Mouse (Mus musculus): Measurements from ENCODE around the gene Traf3ip2. TPM values are rescaled to one million over a fixed set of nuclear protein-coding genes. Genes with fewer than 3 reads are reported as not detected.

The Traf3ip2 gene
- total and polyA plus RNA-seq, 2 experiments = 0.74 to 4.4 TPM

- Histone ChIP-seq H3K4me3 (ENCODE audit: insufficient read depth, low read depth, low read length) (no peak overlapping the region), H3K4me1 (ENCODE audit: control insufficient read depth, insufficient read depth, low read length) (no peaks in the 10 kb centered on the region), H3K36me3 (ENCODE audit: control insufficient read depth, insufficient read depth, low read length) (no peaks in the 10 kb centered on the region), H3K9ac (ENCODE audit: low read depth, low read length) (no peak overlapping the region), H3K27ac (replicated peaks; ENCODE audit: insufficient read depth, low read depth, low read length) (no peak overlapping the region), H3K27me3 (ENCODE audit: control insufficient read depth, insufficient read depth, low read length) (no peaks in the 10 kb centered on the region; the same call in 1 of the 2 replicates), H3K79me2 (ENCODE audit: control insufficient read depth, insufficient read depth, low read length) (no peaks in the 10 kb centered on the region)
- DNase-seq (ENCODE audit: extremely low read depth, low read depth, low spot score) = no peak
- WGBS = 98% methylated on average over 1 of the region's 1 CpGs
- TF ChIP-seq CTCF (IDR thresholded peaks at IDR 0.05; ENCODE audit: low read depth, low read length) (no peak), POLR2A (IDR thresholded peaks at IDR 0.05; ENCODE audit: extremely low read depth, insufficient read depth, low read length) (no peak)
Observed at GRCm38 (mm10) chr10:39606434-39606833, 6.3 kb upstream of the Traf3ip2 start.

- H3K27me3 ChIP-seq (ENCODE audit: control insufficient read depth, insufficient read depth, low read length) = no peaks in the 10 kb centered on the region; the same call in 1 of the 2 replicates
- H3K79me2 ChIP-seq (ENCODE audit: control insufficient read depth, insufficient read depth, low read length) = no peaks in the 10 kb centered on the region; the same call in 1 of the 2 replicates
- no peak for DNase-seq (ENCODE audit: extremely low read depth, low read depth, low spot score)
- H3K27ac ChIP-seq (replicated peaks; ENCODE audit: insufficient read depth, low read depth, low read length) = 0 out of 2 replicates have a peak overlapping the region, but pooled peaks have one; percentile 14
- 81% methylated on average over 3 of the region's 3 CpGs for WGBS
- H3K36me3 ChIP-seq (ENCODE audit: control insufficient read depth, insufficient read depth, low read length) = no peaks in the 10 kb centered on the region
- TF ChIP-seq POLR2A (IDR thresholded peaks at IDR 0.05; ENCODE audit: extremely low read depth, insufficient read depth, low read length) (no peak), CTCF (IDR thresholded peaks at IDR 0.05; ENCODE audit: low read depth, low read length) (no peak)
- H3K4me1 ChIP-seq (ENCODE audit: control insufficient read depth, insufficient read depth, low read length) = peaks cover 15% of the 10 kb centered on the region
- no peak overlapping the region for H3K9ac ChIP-seq (ENCODE audit: low read depth, low read length)
- H3K4me3 ChIP-seq (ENCODE audit: insufficient read depth, low read depth, low read length) = no peak overlapping the region
Observed at GRCm38 (mm10) chr10:39611234-39611633, 1.5 kb upstream of the Traf3ip2 start.

- Histone ChIP-seq H3K4me1 (ENCODE audit: control insufficient read depth, insufficient read depth, low read length) (peaks cover 21% of the 10 kb centered on the region), H3K9ac (ENCODE audit: low read depth, low read length) (no peak overlapping the region), H3K27me3 (ENCODE audit: control insufficient read depth, insufficient read depth, low read length) (no peaks in the 10 kb centered on the region; the same call in 1 of the 2 replicates), H3K27ac (replicated peaks; ENCODE audit: insufficient read depth, low read depth, low read length) (peak overlapping the region; percentile 23; the same call in 1 of the 2 replicates), H3K4me3 (ENCODE audit: insufficient read depth, low read depth, low read length) (no peak overlapping the region), H3K36me3 (ENCODE audit: control insufficient read depth, insufficient read depth, low read length) (no peaks in the 10 kb centered on the region), H3K79me2 (ENCODE audit: control insufficient read depth, insufficient read depth, low read length) (no peaks in the 10 kb centered on the region; the same call in 1 of the 2 replicates)
- WGBS = 26% methylated on average over 2 of the region's 2 CpGs
- peak; percentile 44 for DNase-seq (ENCODE audit: extremely low read depth, low read depth, low spot score)
- TF ChIP-seq CTCF (IDR thresholded peaks at IDR 0.05; ENCODE audit: low read depth, low read length) (no peak), POLR2A (IDR thresholded peaks at IDR 0.05; ENCODE audit: extremely low read depth, insufficient read depth, low read length) (no peak)
Observed at GRCm38 (mm10) chr10:39612131-39612530, 603 bp upstream of the Traf3ip2 start.

GRCm38 (mm10) chr10:39612989-39613831 is 476 bp downstream of the Traf3ip2 start:
- peak; percentile 92 for DNase-seq (ENCODE audit: extremely low read depth, low read depth, low spot score)
- Histone ChIP-seq H3K9ac (ENCODE audit: low read depth, low read length) (peak overlapping the region; percentile 81), H3K4me1 (ENCODE audit: control insufficient read depth, insufficient read depth, low read length) (peaks cover 21% of the 10 kb centered on the region), H3K4me3 (ENCODE audit: insufficient read depth, low read depth, low read length) (peak overlapping the region; percentile 77), H3K36me3 (ENCODE audit: control insufficient read depth, insufficient read depth, low read length) (no peaks in the 10 kb centered on the region), H3K79me2 (ENCODE audit: control insufficient read depth, insufficient read depth, low read length) (peaks cover 5% of the 10 kb centered on the region; the same call in 1 of the 2 replicates), H3K27ac (replicated peaks; ENCODE audit: insufficient read depth, low read depth, low read length) (peak overlapping the region; percentile 94), H3K27me3 (ENCODE audit: control insufficient read depth, insufficient read depth, low read length) (no peaks in the 10 kb centered on the region; the same call in 1 of the 2 replicates)
- WGBS = 4% methylated on average over 26 of the region's 26 CpGs
- TF ChIP-seq CTCF (IDR thresholded peaks at IDR 0.05; ENCODE audit: low read depth, low read length) (0 out of 2 replicates have a peak, but pooled peaks have one; percentile 0), POLR2A (IDR thresholded peaks at IDR 0.05; ENCODE audit: extremely low read depth, insufficient read depth, low read length) (peak; percentile 20; the same call in 1 of the 2 replicates)

- Histone ChIP-seq H3K4me3 (ENCODE audit: insufficient read depth, low read depth, low read length) (peak overlapping the region; percentile 3; the same call in 1 of the 2 replicates), H3K79me2 (ENCODE audit: control insufficient read depth, insufficient read depth, low read length) (peaks cover 5% of the 10 kb centered on the region; the same call in 1 of the 2 replicates), H3K9ac (ENCODE audit: low read depth, low read length) (no peak overlapping the region), H3K4me1 (ENCODE audit: control insufficient read depth, insufficient read depth, low read length) (peaks cover 21% of the 10 kb centered on the region), H3K27ac (replicated peaks; ENCODE audit: insufficient read depth, low read depth, low read length) (peak overlapping the region; percentile 94), H3K36me3 (ENCODE audit: control insufficient read depth, insufficient read depth, low read length) (no peaks in the 10 kb centered on the region), H3K27me3 (ENCODE audit: control insufficient read depth, insufficient read depth, low read length) (no peaks in the 10 kb centered on the region)
- WGBS = 3% methylated on average over 2 of the region's 2 CpGs
- TF ChIP-seq CTCF (IDR thresholded peaks at IDR 0.05; ENCODE audit: low read depth, low read length) (no peak), POLR2A (IDR thresholded peaks at IDR 0.05; ENCODE audit: extremely low read depth, insufficient read depth, low read length) (no peak)
- peak; percentile 80 for DNase-seq (ENCODE audit: extremely low read depth, low read depth, low spot score)
Observed at GRCm38 (mm10) chr10:39613973-39614372, 1.2 kb downstream of the Traf3ip2 start.
